Mouse (Mus musculus) ES-E14 (cell line): ENCODE measurements around the gene Setx.

ENCODE experiments used
- CHD2 ChIP-seq: IDR thresholded peaks from 2 replicates; pipeline ENCODE4 v1.6.1; 2014; ENCODE audit warnings: mild to moderate bottlenecking, low read depth, low read length, inconsistent platforms
- HCFC1 ChIP-seq: IDR thresholded peaks from 2 replicates; pipeline ENCODE4 v1.6.1; 2012; ENCODE audit warnings: low read length, inconsistent platforms, borderline replicate concordance; ENCODE audit not compliant: insufficient read depth
- MAFK ChIP-seq: IDR thresholded peaks from 2 replicates; pipeline ENCODE4 v1.6.1; 2014; ENCODE audit warnings: mild to moderate bottlenecking, low read depth, low read length, inconsistent platforms; ENCODE audit not compliant: insufficient read depth
- ZC3H11A ChIP-seq: IDR thresholded peaks from 2 replicates; pipeline ENCODE4 v1.6.1; 2012; ENCODE audit warnings: low read depth, mild to moderate bottlenecking, inconsistent platforms, low read length, borderline replicate concordance
- ZNF384 ChIP-seq: IDR thresholded peaks from 2 replicates; pipeline ENCODE4 v1.6.1; 2012; ENCODE audit warnings: low read depth, low read length, inconsistent platforms

DNA sequence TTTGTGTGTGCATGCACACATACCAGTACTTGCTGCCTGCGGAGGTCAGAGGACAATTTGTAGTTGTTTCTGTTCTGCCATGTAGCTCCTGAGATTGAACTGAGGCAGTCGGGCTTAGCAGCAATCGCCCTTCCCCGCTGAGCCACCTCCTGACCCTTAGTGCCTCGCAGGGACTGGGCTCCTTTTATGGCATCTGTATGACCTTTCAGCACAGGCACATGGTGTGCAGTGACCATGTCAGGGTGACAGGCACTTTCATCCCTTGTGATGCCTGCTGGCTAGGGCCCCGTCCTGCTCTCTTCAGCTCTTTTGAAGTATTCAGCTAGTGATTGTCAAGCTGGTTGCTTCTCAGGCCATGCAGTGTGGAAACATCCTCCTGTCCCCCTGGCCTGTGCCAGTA, 62.2 kb downstream of the Setx start:
- TF ChIP-seq HCFC1 = no peak
- no peak for TF ChIP-seq ZNF384
- no peak for TF ChIP-seq ZC3H11A
- no peak for TF ChIP-seq MAFK
- TF ChIP-seq CHD2 = no peak
